Mouse (Mus musculus) embryonic facial prominence, embryonic 12.5 days (tissue): ENCODE results near the gene Inhbb. TPM values are rescaled to one million over a fixed set of nuclear protein-coding genes. Genes with fewer than 3 reads are reported as not detected.

Source experiments
- ATAC-seq: fragments of 200-750 bp; cut with Nextera tagmentation; 2 replicates; pipeline ENCODE4 v1.8.0; 2017; ENCODE audit not compliant: insufficient number of reproducible peaks, insufficient read depth, low FRiP score, low TSS enrichment
- H3K27ac ChIP-seq: fragments of 300-500 bp; sonication (generic); 2 replicates; pipeline ENCODE4 v1.5.1; 2016; ENCODE audit warnings: mild to moderate bottlenecking
- H3K27me3 ChIP-seq: fragments of 300-500 bp; sonication (generic); 2 replicates; pipeline ENCODE4 v1.6.1; 2016; ENCODE audit warnings: mild to moderate bottlenecking, moderate library complexity
- H3K36me3 ChIP-seq: fragments of 300-500 bp; sonication (generic); 2 replicates; pipeline ENCODE4 v1.6.1; 2016; ENCODE audit warnings: mild to moderate bottlenecking
- H3K4me1 ChIP-seq: fragments of 300-500 bp; sonication (generic); 2 replicates; pipeline ENCODE4 v1.6.1; 2016
- H3K4me2 ChIP-seq: fragments of 300-500 bp; sonication (generic); replicated peaks from 2 replicates; pipeline ENCODE4 v1.6.1; 2016; ENCODE audit warnings: mild to moderate bottlenecking, moderate library complexity
- H3K4me3 ChIP-seq: fragments of 300-500 bp; sonication (generic); 2 replicates; pipeline ENCODE4 v1.5.1; 2016; ENCODE audit warnings: mild to moderate bottlenecking
- H3K9ac ChIP-seq: fragments of 300-500 bp; sonication (generic); 2 replicates; pipeline ENCODE4 v1.6.1; 2016; ENCODE audit warnings: mild to moderate bottlenecking, moderate library complexity
- H3K9me3 ChIP-seq: fragments of 300-500 bp; sonication (generic); 2 replicates; pipeline ENCODE4 v1.6.1; 2016; ENCODE audit warnings: mild to moderate bottlenecking, moderate library complexity
- WGBS: fragments of 180-500 bp; shearing (Covaris S2); methylation state at CpG from one replicate; pipeline ENCODE4 v1.1.7; 2016; 5-methylcytosine and 5-hydroxymethylcytosine counted together
- polyA plus RNA-seq: library from polyadenylated mRNA; unstranded; fragments of >200 nt; fragmentation: Nextera tagmentation; extraction: Ambion mirVana; gene quantifications from 2 replicates; pipeline ENCODE4 v1.2.1, GENCODE M21; 2016

The Inhbb gene
- polyA plus RNA-seq, 1 experiment from 2014 or later, result 0.37 TPM

DNA sequence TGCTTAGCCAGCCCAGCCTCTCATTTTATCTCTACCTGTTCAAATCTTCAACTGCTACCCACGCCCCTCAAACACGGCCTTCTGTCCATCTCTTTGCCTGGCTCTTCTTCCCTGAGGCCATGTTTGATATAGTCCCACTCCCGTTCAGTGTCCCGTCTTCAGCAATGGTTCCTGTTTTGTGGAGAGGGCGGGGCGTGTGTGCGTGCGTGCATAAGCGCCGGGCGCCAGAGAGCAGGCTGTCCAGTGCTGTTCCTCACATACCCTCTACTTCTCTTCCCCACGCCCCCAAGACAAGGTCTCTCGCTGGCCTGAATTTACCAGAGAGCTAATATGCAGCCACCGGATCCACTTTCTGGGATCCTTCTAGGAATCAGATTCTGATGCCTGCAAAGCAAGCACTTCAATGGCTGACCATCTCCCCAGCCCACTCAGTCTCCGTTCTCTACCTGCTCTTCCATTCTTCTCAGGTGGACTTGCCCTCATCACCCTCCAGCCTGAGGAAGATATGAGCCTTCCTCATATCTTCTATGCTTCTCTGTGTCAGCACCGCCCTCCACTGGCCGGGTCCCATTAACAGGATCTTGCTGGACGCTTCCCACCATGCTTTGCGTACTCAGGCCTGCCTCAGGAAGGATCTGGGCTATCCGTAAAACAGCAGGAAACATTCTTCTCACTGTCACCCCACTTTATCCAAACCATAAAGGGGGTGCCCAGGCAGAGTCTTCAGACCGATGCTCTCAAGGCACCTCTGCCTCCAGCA is 21.7 kb upstream of the Inhbb start:
- Histone ChIP-seq H3K9me3 (no peaks in the 10 kb centered on the region), H3K36me3 (no peaks in the 10 kb centered on the region), H3K4me1 (no peaks in the 10 kb centered on the region), H3K9ac (no peak overlapping the region), H3K27me3 (no peaks in the 10 kb centered on the region), H3K4me3 (no peak overlapping the region), H3K27ac (no peak overlapping the region), H3K4me2 (no peak overlapping the region)
- ATAC-seq, result no peak
- 86% methylated on average over 21 of the region's 21 CpGs for WGBS

DNA sequence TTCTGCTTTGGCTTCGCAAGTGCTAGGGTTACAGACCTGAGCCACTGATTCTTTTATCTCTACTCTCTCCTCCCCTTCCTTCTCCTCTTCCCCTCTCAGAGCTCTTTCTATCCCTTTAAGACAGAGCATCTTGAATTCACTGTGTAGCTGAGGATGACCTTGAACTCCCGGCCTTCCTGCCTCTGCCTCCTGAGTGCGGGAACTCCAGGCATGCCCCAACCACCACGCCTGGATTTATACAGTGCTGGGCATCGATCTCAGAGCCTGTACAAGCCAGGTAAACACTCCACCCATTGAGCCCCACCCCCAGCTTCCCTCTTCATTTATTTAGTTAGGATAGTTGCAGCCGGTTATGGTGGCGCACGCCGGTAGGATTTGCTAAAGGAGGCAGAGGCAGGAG is 20.9 kb upstream of the Inhbb start:
- 85% methylated on average over 9 of the region's 9 CpGs for WGBS
- Histone ChIP-seq H3K4me1 (no peaks in the 10 kb centered on the region), H3K4me2 (no peak overlapping the region), H3K27ac (no peak overlapping the region), H3K9ac (no peak overlapping the region), H3K36me3 (no peaks in the 10 kb centered on the region), H3K4me3 (no peak overlapping the region), H3K9me3 (no peaks in the 10 kb centered on the region), H3K27me3 (no peaks in the 10 kb centered on the region)
- ATAC-seq, result no peak

DNA sequence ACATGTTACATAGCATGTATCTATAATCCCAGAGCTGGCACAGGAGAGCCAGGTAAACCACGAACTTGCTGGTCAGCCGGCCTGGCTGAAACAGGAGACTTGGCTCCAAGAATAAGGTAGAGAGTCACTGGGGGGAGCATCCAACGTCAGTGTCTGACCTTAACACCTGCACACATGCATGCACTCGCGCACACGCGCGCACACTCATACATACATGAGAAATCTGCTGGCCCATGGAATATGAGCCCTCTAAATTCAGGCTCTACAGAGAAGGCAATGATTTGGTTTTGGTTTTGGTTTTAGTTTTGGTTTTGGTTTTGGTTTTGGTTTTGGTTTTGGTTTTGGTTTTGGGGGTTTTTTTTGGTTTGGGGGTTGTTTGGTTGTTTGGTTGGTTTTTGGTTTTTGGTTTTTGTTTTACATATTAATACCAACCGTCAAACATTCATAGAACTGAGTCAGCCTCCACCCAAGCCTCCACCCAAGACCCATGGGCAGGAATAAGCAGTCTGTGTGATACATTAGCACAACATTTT is 16.1 kb upstream of the Inhbb start:
- no peaks in the 10 kb centered on the region for H3K27me3 ChIP-seq
- ATAC-seq, result no peak

DNA sequence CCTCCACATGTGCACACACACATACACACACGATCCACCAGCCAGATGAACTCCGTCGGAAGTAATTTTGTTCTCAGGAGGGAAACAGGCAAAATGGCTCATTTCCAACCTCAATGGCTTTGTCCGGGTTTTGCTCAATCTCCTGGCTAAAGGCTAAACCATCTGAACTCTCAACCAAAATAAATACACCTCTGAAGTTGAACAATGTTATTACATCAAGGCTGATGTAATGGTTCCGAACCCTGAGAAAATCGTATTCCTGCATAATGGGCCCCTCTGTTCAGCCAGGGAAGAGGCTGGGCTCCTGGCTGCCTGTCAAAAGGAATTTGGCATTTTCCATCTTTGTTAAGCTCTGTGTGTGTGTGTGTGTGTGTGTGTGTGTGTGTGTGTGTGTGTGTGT is 15.4 kb upstream of the Inhbb start:
- WGBS, result 54% methylated on average over 6 of the region's 6 CpGs
- H3K9ac ChIP-seq, result no peak overlapping the region
- no peak overlapping the region for H3K4me2 ChIP-seq
- no peak overlapping the region for H3K4me3 ChIP-seq
- H3K4me1 ChIP-seq, result no peaks in the 10 kb centered on the region
- no peaks in the 10 kb centered on the region for H3K9me3 ChIP-seq
- H3K36me3 ChIP-seq, result no peaks in the 10 kb centered on the region
- H3K27ac ChIP-seq, result no peak overlapping the region
- no peak for ATAC-seq
- H3K27me3 ChIP-seq, result no peaks in the 10 kb centered on the region

More for the DNA sequence above, 16.1 kb upstream of the Inhbb start:
- Histone ChIP-seq H3K36me3 (no peaks in the 10 kb centered on the region), H3K4me1 (no peaks in the 10 kb centered on the region), H3K9me3 (no peaks in the 10 kb centered on the region), H3K4me2 (no peak overlapping the region), H3K27ac (no peak overlapping the region), H3K4me3 (no peak overlapping the region), H3K9ac (no peak overlapping the region)
- 91% methylated on average over 9 of the region's 9 CpGs for WGBS

DNA sequence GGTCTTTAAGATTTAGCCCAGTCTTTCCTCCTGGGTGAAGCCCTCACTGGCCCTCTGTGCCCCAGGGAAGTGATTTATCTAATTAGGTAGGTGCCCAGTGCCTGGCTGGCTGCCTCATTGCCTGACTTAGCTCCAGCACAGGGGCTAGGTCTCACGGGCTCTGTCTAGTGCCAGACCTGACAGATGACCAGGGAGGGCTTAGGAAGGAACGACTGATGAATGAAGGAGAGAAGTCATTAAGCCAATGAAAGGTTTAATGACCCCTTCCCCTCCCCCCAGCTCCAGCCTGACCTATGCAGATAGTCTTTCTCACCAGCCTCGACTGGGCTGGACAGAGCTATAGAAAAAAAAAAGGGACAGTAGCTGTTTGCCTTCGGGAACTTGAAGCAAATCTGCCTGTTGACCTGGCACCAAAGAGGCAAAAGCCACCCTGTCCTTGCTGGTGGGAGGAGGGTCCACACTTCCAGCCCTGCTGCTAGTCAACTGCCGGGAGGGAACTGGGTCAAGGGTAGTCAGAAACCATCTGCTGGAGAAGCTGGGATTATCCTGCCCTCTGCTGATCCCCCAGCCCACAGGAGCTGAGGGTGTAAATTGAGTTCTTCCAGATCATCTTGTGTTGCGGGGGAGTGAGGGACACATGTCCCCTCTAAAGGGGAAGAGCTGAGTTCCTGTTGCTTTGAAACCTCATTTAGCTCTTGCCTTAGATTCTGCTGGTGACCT is 2.3 kb upstream of the Inhbb start:
- ATAC-seq, result no peak
- Histone ChIP-seq H3K9ac (no peak overlapping the region), H3K36me3 (no peaks in the 10 kb centered on the region), H3K4me3 (no peak overlapping the region), H3K27me3 (peaks cover 66% of the 10 kb centered on the region), H3K4me1 (peaks cover 24% of the 10 kb centered on the region), H3K9me3 (no peaks in the 10 kb centered on the region), H3K4me2 (no peak overlapping the region), H3K27ac (no peak overlapping the region)
- 28% methylated on average over 6 of the region's 6 CpGs for WGBS

DNA sequence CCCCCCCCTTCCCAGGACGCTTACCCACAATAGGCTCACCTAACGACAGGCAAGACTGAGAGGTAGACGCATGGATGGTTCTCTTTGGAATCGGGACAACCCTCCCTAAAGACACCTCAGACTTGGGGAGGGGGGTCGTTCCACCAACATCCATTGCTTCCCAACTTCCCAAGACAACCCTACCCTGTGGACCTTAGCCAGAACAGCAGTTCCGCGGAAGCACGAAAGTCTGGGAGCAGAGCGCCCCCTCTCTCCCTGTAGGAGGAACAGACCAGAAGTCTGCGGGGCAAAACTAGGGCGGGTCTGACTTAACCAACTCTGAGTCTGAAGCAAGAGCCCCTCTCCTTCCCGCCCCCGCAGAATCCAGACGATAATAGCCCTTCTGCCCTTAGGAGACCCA is 1.5 kb upstream of the Inhbb start:
- H3K27me3 ChIP-seq, result peaks cover 74% of the 10 kb centered on the region
- no peak overlapping the region for H3K4me2 ChIP-seq
- H3K4me3 ChIP-seq, result no peak overlapping the region
- H3K9me3 ChIP-seq, result no peaks in the 10 kb centered on the region
- H3K36me3 ChIP-seq, result no peaks in the 10 kb centered on the region
- no peak for ATAC-seq
- no peak overlapping the region for H3K9ac ChIP-seq
- no peak overlapping the region for H3K27ac ChIP-seq
- H3K4me1 ChIP-seq, result peaks cover 32% of the 10 kb centered on the region
- WGBS, result 5% methylated on average over 13 of the region's 14 CpGs

DNA sequence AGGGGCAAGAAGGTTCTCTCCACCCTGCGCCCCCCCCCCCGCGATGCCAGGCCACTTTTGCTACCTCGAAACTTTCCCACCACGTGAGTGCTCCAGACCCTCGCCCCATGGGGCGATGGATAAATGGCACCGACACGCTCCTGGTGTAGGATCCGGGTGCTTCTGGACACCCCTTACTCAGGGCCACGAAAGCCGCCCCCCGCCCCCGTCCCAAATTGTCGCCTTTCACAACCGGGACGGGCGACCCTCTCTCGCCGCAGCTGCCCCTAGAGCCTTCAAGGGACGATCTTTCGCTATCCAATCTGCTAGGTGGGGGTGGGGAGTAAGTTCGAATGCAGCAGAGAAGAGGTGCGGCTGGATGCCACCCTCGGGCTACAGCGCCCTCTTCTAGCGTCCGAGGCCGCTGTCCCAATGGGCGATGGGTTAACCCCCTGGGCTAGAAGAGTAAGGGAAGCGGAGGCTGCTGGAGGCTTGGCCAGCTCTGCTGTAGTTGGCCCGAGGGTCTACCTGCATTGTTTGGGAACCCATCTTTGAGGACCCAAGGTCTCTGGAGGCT is 490 bp upstream of the Inhbb start:
- Histone ChIP-seq H3K9ac (peak overlapping the region; percentile 60), H3K27me3 (peaks cover 84% of the 10 kb centered on the region), H3K27ac (no peak overlapping the region), H3K36me3 (no peaks in the 10 kb centered on the region), H3K4me1 (peaks cover 42% of the 10 kb centered on the region), H3K4me2 (peak overlapping the region; percentile 100), H3K9me3 (no peaks in the 10 kb centered on the region), H3K4me3 (peak overlapping the region; percentile 59)
- WGBS, result under 1% methylated on average over 31 of the region's 32 CpGs
- ATAC-seq, result no peak

DNA sequence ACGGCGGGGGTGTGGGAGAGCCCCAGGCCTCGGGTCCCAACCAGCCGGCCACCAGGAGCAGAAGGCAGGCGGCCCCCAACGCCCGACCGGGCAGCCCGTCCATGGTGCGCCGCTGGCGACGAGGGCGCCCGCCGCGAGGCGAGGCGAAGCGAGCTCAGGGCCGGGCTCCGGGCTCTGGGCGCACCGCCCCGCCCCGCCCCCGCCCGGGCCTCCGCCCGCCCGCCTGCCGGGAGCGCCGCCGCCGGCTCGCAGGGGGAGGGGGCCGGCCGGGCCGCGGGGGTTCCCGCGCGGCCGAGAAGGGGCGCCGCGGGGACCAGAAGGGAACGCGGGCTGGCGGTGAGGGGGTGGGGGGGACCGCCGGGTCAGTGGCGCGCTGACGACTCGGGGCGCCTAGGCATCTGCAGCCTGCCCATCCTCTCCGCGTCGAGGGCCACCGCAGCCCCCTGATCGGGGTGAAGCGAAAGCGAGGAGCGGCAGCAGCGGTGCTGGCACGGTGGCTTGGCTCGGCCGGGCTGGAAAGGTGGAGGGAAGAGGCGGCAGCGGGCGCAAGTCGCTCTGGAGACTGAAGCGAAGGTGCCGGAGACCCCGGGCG is 968 bp downstream of the Inhbb start:
- 1% methylated on average over 65 of the region's 78 CpGs for WGBS
- Histone ChIP-seq H3K4me3 (peak overlapping the region; percentile 59), H3K4me1 (peaks cover 42% of the 10 kb centered on the region), H3K27ac (no peak overlapping the region), H3K4me2 (peak overlapping the region; percentile 100), H3K27me3 (peaks cover 97% of the 10 kb centered on the region), H3K9ac (peak overlapping the region; percentile 60), H3K36me3 (no peaks in the 10 kb centered on the region), H3K9me3 (no peaks in the 10 kb centered on the region)
- peak; percentile 61; the same call in 1 of the 2 replicates for ATAC-seq

DNA sequence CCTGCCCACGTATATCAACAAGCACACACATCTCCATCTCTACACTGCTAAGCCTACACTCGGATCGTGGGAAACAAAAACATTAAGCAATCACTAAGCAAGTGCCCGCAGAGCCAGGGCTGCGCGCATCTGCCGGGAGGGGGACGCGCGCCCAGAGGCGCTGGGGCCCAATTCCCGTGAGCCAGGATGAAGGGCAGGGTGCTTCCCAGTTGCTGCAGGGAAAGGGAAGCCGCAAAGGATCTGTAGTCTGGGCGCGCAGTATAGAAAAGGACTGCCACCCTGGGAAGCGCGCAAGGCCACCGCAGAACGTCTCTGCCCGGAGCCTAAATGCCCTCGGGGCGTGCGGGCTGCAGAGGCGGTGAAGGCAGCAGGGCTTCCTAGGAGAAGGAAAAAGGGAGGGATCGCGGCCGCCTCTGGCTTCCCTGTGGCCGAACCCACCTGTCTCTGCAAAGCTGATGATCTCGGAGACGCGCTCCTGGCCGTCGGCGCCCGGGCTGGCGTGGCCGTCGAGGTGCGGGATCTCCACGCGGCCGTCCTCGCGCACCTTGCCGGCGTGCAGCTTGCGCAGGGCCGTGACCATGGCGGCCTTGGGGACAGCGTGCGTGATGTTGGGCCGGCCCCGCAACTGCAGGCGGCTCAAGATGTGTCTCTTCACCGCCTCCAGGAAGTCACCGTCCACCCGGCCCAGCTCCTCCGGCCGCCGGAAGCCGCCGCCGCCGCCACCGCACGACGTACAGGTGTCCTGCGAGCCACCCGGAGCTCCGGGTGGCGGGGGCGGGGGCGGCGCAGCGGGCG is 1.7 kb downstream of the Inhbb start:
- Histone ChIP-seq H3K27ac (no peak overlapping the region), H3K4me1 (peaks cover 42% of the 10 kb centered on the region), H3K27me3 (peaks cover 92% of the 10 kb centered on the region), H3K9ac (peak overlapping the region; percentile 60), H3K4me2 (peak overlapping the region; percentile 100), H3K36me3 (no peaks in the 10 kb centered on the region), H3K9me3 (no peaks in the 10 kb centered on the region), H3K4me3 (peak overlapping the region; percentile 59)
- no peak for ATAC-seq
- WGBS, result 1% methylated on average over 62 of the region's 76 CpGs

DNA sequence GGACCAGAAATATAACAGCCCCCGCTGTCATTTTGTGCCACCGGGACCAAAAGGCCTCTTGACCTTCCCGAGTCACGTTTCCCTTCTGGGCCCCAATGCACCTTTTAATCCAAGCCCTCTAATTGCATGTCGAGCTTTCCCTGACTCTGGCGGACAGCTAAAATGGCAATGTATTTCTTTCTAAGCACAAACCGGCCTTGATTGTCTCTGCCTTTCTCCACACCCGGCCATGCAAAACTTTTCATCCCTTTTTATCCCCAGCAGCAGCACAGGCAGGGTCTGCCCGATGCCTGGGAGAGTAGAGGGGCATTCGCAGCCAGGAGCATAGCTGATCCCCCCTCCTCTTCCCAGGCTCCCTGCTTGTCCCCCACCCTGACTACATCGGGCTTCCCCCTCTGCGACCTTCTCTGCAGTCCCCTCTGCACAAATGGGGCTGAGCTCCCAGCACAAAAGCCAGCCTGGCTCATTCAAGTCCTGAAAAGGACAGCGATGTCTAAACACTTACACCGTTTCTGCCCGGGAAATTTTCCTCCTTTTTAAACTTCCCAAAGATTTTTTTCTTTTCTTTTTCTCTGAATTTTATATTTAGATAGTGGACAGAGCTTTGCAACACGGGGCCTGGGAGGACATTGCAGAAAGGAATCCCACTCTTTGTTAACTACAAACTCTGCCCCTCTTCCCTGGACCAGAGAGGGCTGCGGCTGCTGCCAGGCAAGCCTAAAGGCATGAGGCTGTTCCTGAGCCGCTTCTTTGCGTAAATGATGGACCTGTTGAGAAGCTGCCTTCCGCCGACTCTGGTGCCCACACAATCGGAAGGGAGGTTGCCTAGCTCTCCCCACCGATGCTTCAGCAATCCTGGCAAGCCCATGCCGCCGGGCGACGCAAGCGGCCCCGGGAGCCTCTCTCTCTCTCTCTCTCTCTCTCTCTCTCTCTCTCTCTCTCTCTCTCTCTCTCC is 2.6 kb downstream of the Inhbb start:
- no peak overlapping the region for H3K4me3 ChIP-seq

More for the DNA sequence above, 2.6 kb downstream of the Inhbb start:
- H3K36me3 ChIP-seq, result no peaks in the 10 kb centered on the region
- H3K9me3 ChIP-seq, result no peaks in the 10 kb centered on the region
- WGBS, result 2% methylated on average over 29 of the region's 29 CpGs
- H3K9ac ChIP-seq, result no peak overlapping the region
- ATAC-seq, result no peak
- H3K4me2 ChIP-seq, result peak overlapping the region; percentile 100
- no peak overlapping the region for H3K27ac ChIP-seq
- peaks cover 42% of the 10 kb centered on the region for H3K4me1 ChIP-seq
- peaks cover 86% of the 10 kb centered on the region for H3K27me3 ChIP-seq
